Mouse (Mus musculus) heart, embryonic 14.5 days (tissue): ENCODE data around the gene Styx. TPM values are rescaled to one million over a fixed set of nuclear protein-coding genes. Genes with fewer than 3 reads are reported as not detected.
A peak's percentile ranks its signal among the peaks of the same experiment; 100 is the strongest.

ENCODE experiments used
- ATAC-seq: fragments of 200-750 bp; cut with Nextera tagmentation; 2 replicates; pipeline ENCODE4 v1.8.0; 2017; ENCODE audit warnings: low read depth, moderate TSS enrichment; ENCODE audit not compliant: insufficient number of reproducible peaks, insufficient read depth, low FRiP score
- H3K27ac ChIP-seq, 2 experiments: fragments of 200-500 bp in 1 of 2; fragments of 300-500 bp in 1 of 2; sonication (generic) in 1 of 2; replicated peaks in 1 of 2; 2 replicates each; pipeline ENCODE4 v1.5.1; 2012 to 2014; ENCODE audit warnings: low read depth in 2 of 2, low read length in 2 of 2, control low read depth in 1 of 2, mild to moderate bottlenecking in 1 of 2, mixed read lengths in 1 of 2; ENCODE audit not compliant: control insufficient read depth in 1 of 2, insufficient read depth in 1 of 2
- H3K27me3 ChIP-seq: fragments of 300-500 bp; sonication (generic); 2 replicates; pipeline ENCODE4 v1.6.1; 2014; ENCODE audit warnings: mild to moderate bottlenecking, low read length, control low read depth; ENCODE audit not compliant: control insufficient read depth, insufficient read depth
- H3K36me3 ChIP-seq: fragments of 300-500 bp; sonication (generic); 2 replicates; pipeline ENCODE4 v1.6.1; 2014; ENCODE audit warnings: mild to moderate bottlenecking, control low read depth, low read length, mixed read lengths; ENCODE audit not compliant: control insufficient read depth, insufficient read depth
- H3K4me1 ChIP-seq, 2 experiments: fragments of 200-500 bp in 1 of 2; fragments of 300-500 bp in 1 of 2; sonication (generic) in 1 of 2; 2 replicates each; pipeline ENCODE4 v1.6.1; 2012 to 2014; ENCODE audit warnings: low read length in 2 of 2, control low read depth in 1 of 2, mixed read lengths in 1 of 2; ENCODE audit not compliant: control insufficient read depth in 2 of 2, insufficient read depth in 2 of 2
- H3K4me2 ChIP-seq: fragments of 300-500 bp; sonication (generic); 2 replicates; pipeline ENCODE4 v1.6.1; 2014; ENCODE audit warnings: mild to moderate bottlenecking, low read length
- H3K4me3 ChIP-seq, 2 experiments: fragments of 200-500 bp in 1 of 2; fragments of 300-500 bp in 1 of 2; sonication (generic) in 1 of 2; 2 replicates each; pipeline ENCODE4 v1.5.1; 2012 to 2014; ENCODE audit warnings: low read length in 2 of 2, mild to moderate bottlenecking in 2 of 2, control low read depth in 1 of 2, low read depth in 1 of 2, moderate library complexity in 1 of 2; ENCODE audit not compliant: control insufficient read depth in 1 of 2, insufficient read depth in 1 of 2
- H3K9ac ChIP-seq: fragments of 300-500 bp; sonication (generic); 2 replicates; pipeline ENCODE4 v1.6.1; 2014; ENCODE audit warnings: mild to moderate bottlenecking, low read length
- H3K9me3 ChIP-seq: fragments of 300-500 bp; sonication (generic); 2 replicates; pipeline ENCODE4 v1.6.1; 2016; ENCODE audit warnings: low read length, control low read depth; ENCODE audit not compliant: control insufficient read depth
- WGBS: fragments of 180-500 bp; shearing (Covaris S2); extraction: QIAGEN DNeasy Blood & Tissue Kit; methylation state at CpG from one replicate; pipeline ENCODE4 v1.1.7; 2014; 5-methylcytosine and 5-hydroxymethylcytosine counted together
- polyA plus RNA-seq: library from polyadenylated mRNA; unstranded; fragments of >200 nt; fragmentation: Nextera tagmentation; extraction: Ambion mirVana; gene quantifications from 2 replicates; pipeline ENCODE4 v1.2.1, GENCODE M21; 2014

The Styx gene
- polyA plus RNA-seq, 1 experiment from 2014 or later = 73.9 TPM

- 62% methylated on average over 6 of the region's 6 CpGs for WGBS
These were observed 90.4 kb downstream of the Styx start for GRCm38 (mm10) chr14:45441291-45441690.

GRCm38 (mm10) chr14:45442781-45443560 lies 92.1 kb downstream of the Styx start:
- H3K4me1 ChIP-seq = peaks cover 11 to 12% of the 10 kb centered on the region in 2 experiments
- WGBS = 59% methylated on average over 12 of the region's 12 CpGs

More at GRCm38 (mm10) chr14:45441291-45441690, 90.4 kb downstream of the Styx start:
- Histone ChIP-seq H3K4me1 (peaks cover 12% of the 10 kb centered on the region in 2 experiments), H3K4me2 (no peak overlapping the region), H3K36me3 (no peaks in the 10 kb centered on the region), H3K9ac (no peak overlapping the region), H3K9me3 (no peaks in the 10 kb centered on the region), H3K27me3 (no peaks in the 10 kb centered on the region), H3K27ac (no peak overlapping the region), H3K4me3 (no peak overlapping the region)
- ATAC-seq = no peak

GRCm38 (mm10) chr14:45444870-45445269 lies 94.0 kb downstream of the Styx start:
- Histone ChIP-seq H3K9me3 (no peaks in the 10 kb centered on the region), H3K4me3 (no peak overlapping the region), H3K4me1 (peaks cover 9 to 12% of the 10 kb centered on the region in 2 experiments), H3K27me3 (no peaks in the 10 kb centered on the region), H3K4me2 (no peak overlapping the region), H3K9ac (no peak overlapping the region), H3K36me3 (no peaks in the 10 kb centered on the region), H3K27ac (peak overlapping the region; percentile 39 to 44; a peak in 3 of 4 replicates)
- no peak for ATAC-seq
- WGBS = 65% methylated on average over 7 of the region's 7 CpGs

More at GRCm38 (mm10) chr14:45442781-45443560, 92.1 kb downstream of the Styx start:
- Histone ChIP-seq H3K4me3 (no peak overlapping the region), H3K27me3 (no peaks in the 10 kb centered on the region), H3K36me3 (no peaks in the 10 kb centered on the region), H3K27ac (no peak overlapping the region), H3K9ac (no peak overlapping the region), H3K4me2 (no peak overlapping the region), H3K9me3 (no peaks in the 10 kb centered on the region)
- ATAC-seq = no peak

GRCm38 (mm10) chr14:45445445-45445844 lies 94.6 kb downstream of the Styx start:
- Histone ChIP-seq H3K9me3 (no peaks in the 10 kb centered on the region), H3K4me1 (peaks cover 9 to 12% of the 10 kb centered on the region in 2 experiments), H3K36me3 (no peaks in the 10 kb centered on the region), H3K27ac (peak overlapping the region; percentile 39 to 44; a peak in 3 of 4 replicates), H3K27me3 (no peaks in the 10 kb centered on the region), H3K4me3 (no peak overlapping the region), H3K4me2 (0 out of 2 replicates have a peak overlapping the region, but pooled peaks have one; percentile 24), H3K9ac (peak overlapping the region; percentile 7; the same call in 1 of the 2 replicates)
- peak; percentile 55; the same call in 1 of the 2 replicates for ATAC-seq
- WGBS = 23% methylated on average over 12 of the region's 12 CpGs

GRCm38 (mm10) chr14:45446777-45447176 lies 95.9 kb downstream of the Styx start:
- no peak for ATAC-seq

GRCm38 (mm10) chr14:45451090-45451489 lies 100.2 kb downstream of the Styx start:
- H3K27me3 ChIP-seq = no peaks in the 10 kb centered on the region
- H3K9ac ChIP-seq = no peak overlapping the region
- 0 out of 2 replicates have a peak, but pooled peaks cover 2% of the 10 kb centered on the region for H3K36me3 ChIP-seq
- no peaks in the 10 kb centered on the region for H3K9me3 ChIP-seq
- WGBS = 20% methylated on average over 2 of the region's 2 CpGs
- 0 out of 2 replicates have a peak, but pooled peaks have one; percentile 47 for ATAC-seq
- H3K4me3 ChIP-seq = no peak overlapping the region
- H3K4me1 ChIP-seq = peaks cover 35 to 49% of the 10 kb centered on the region in 2 experiments
- H3K27ac ChIP-seq = peak overlapping the region; percentile 42 to 43; a peak in 2 of 4 replicates
- H3K4me2 ChIP-seq = no peak overlapping the region

More at GRCm38 (mm10) chr14:45446777-45447176, 95.9 kb downstream of the Styx start:
- 78% methylated on average over 3 of the region's 3 CpGs for WGBS
- H3K9me3 ChIP-seq = no peaks in the 10 kb centered on the region
- no peaks in the 10 kb centered on the region for H3K27me3 ChIP-seq
- H3K4me2 ChIP-seq = no peak overlapping the region
- no peak overlapping the region for H3K4me3 ChIP-seq
- H3K9ac ChIP-seq = no peak overlapping the region
- H3K4me1 ChIP-seq = peaks cover 13 to 24% of the 10 kb centered on the region in 2 experiments
- no peaks in the 10 kb centered on the region for H3K36me3 ChIP-seq
- H3K27ac ChIP-seq = no peak overlapping the region

- Histone ChIP-seq H3K27me3 (no peaks in the 10 kb centered on the region), H3K36me3 (0 out of 2 replicates have a peak, but pooled peaks cover 2% of the 10 kb centered on the region), H3K4me2 (no peak overlapping the region), H3K9me3 (no peaks in the 10 kb centered on the region), H3K4me1 (peaks cover 39 to 52% of the 10 kb centered on the region in 2 experiments), H3K27ac (peak overlapping the region; percentile 81 to 88), H3K4me3 (no peak overlapping the region), H3K9ac (no peak overlapping the region)
- WGBS = 37% methylated on average over 4 of the region's 4 CpGs
- ATAC-seq = no peak
These were observed 101.3 kb downstream of the Styx start for GRCm38 (mm10) chr14:45452148-45452547.
